Comparison of ENCODE assay signal across 19 mouse cellular contexts in genomic region chr8:12773914-12774313, GRCm38 (mm10). TPM values are rescaled to one million over a fixed set of nuclear protein-coding genes. Genes with fewer than 3 reads are reported as not detected.
DNase-seq lines count a peak whose midpoint lies in the region; ATAC-seq and TF ChIP-seq lines count a peak whose summit lies in the region.
"Had no signal": no experiment of that assay in that cellular context is flagged by ENCODE, and none has a peak within 500 bp of the region (broad histone marks: within the 10 kb centered on the region; RNA-seq: fewer than 3 reads in every experiment).

No protein-coding gene starts in this region.

- no peak overlapping the region for H3K4me3 ChIP-seq in heart, embryonic 11.5 days (ENCODE audit: low read depth, low read length)
- no peak overlapping the region for H3K4me3 ChIP-seq in hindbrain, embryonic 12.5 days
- no peak overlapping the region for H3K4me3 ChIP-seq in hindbrain, embryonic 13.5 days
- H3K4me3 ChIP-seq in stomach, embryonic 16.5 days (replicated peaks; ENCODE audit: low read length): no peak overlapping the region
- no peak overlapping the region for H3K4me3 ChIP-seq in stomach, postnatal 0 days (ENCODE audit: low read depth, low read length)
- no peak overlapping the region for H3K4me3 ChIP-seq in forebrain, embryonic 10.5 days
- H3K4me3 ChIP-seq: embryonic facial prominence, embryonic 12.5 days; erythroblast, embryonic 14.5 days; forebrain, embryonic 15.5 days; midbrain, embryonic 12.5 days had no signal

- no peak for TF ChIP-seq CTCF in stomach, postnatal 0 days (IDR thresholded peaks at IDR 0.05; ENCODE audit: low read depth)

- 55% methylated on average over 4 of the region's 4 CpGs for WGBS in heart, embryonic 11.5 days (ENCODE audit: insufficient replicate concordance)
- 84% methylated on average over 4 of the region's 4 CpGs for WGBS in hindbrain, embryonic 12.5 days
- 88% methylated on average over 4 of the region's 4 CpGs for WGBS in hindbrain, embryonic 13.5 days
- WGBS in stomach, embryonic 16.5 days: 57% methylated on average over 4 of the region's 4 CpGs
- 56% methylated on average over 4 of the region's 4 CpGs for WGBS in stomach, postnatal 0 days
- 86% methylated on average over 4 of the region's 4 CpGs for WGBS in forebrain, embryonic 10.5 days

- no peaks in the 10 kb centered on the region for H3K36me3 ChIP-seq in heart, embryonic 11.5 days (ENCODE audit: control insufficient read depth, insufficient read depth, low read length)
- no peaks in the 10 kb centered on the region for H3K36me3 ChIP-seq in hindbrain, embryonic 12.5 days
- H3K36me3 ChIP-seq in hindbrain, embryonic 13.5 days: no peaks in the 10 kb centered on the region
- no peaks in the 10 kb centered on the region for H3K36me3 ChIP-seq in stomach, embryonic 16.5 days (ENCODE audit: control insufficient read depth, insufficient read depth, low read length)
- H3K36me3 ChIP-seq in stomach, postnatal 0 days (ENCODE audit: control insufficient read depth, insufficient read depth, low read length): no peaks in the 10 kb centered on the region
- H3K36me3 ChIP-seq in forebrain, embryonic 10.5 days (replicated peaks): no peaks in the 10 kb centered on the region
- H3K36me3 ChIP-seq: embryonic facial prominence, embryonic 12.5 days; forebrain, embryonic 15.5 days; midbrain, embryonic 12.5 days had no signal

- TF ChIP-seq EP300 in stomach, postnatal 0 days (optimal IDR thresholded peaks at IDR 0.05): no peak

- no peak overlapping the region for H3K4me2 ChIP-seq in heart, embryonic 11.5 days
- H3K4me2 ChIP-seq in hindbrain, embryonic 12.5 days (replicated peaks): no peak overlapping the region
- no peak overlapping the region for H3K4me2 ChIP-seq in hindbrain, embryonic 13.5 days
- no peak overlapping the region for H3K4me2 ChIP-seq in stomach, embryonic 16.5 days (ENCODE audit: low read depth, low read length)
- no peak overlapping the region for H3K4me2 ChIP-seq in stomach, postnatal 0 days (replicated peaks; ENCODE audit: low read depth)
- H3K4me2 ChIP-seq: embryonic facial prominence, embryonic 12.5 days; forebrain, embryonic 15.5 days; hindbrain, embryonic 14.5 days; liver, embryonic 11.5 days; midbrain, embryonic 12.5 days had no signal

- H3K4me1 ChIP-seq in heart, embryonic 11.5 days (ENCODE audit: control insufficient read depth, insufficient read depth, low read length): peaks cover 68% of the 10 kb centered on the region
- H3K4me1 ChIP-seq in hindbrain, embryonic 12.5 days: peaks cover 2% of the 10 kb centered on the region
- H3K4me1 ChIP-seq in hindbrain, embryonic 13.5 days (replicated peaks): peaks cover 9% of the 10 kb centered on the region
- H3K4me1 ChIP-seq in stomach, embryonic 16.5 days (ENCODE audit: control insufficient read depth, insufficient read depth, low read length): peaks cover 15% of the 10 kb centered on the region
- 0 out of 2 replicates have a peak, but pooled peaks cover 2% of the 10 kb centered on the region for H3K4me1 ChIP-seq in stomach, postnatal 0 days (replicated peaks; ENCODE audit: control insufficient read depth, insufficient read depth)
- peaks cover 22% of the 10 kb centered on the region for H3K4me1 ChIP-seq in forebrain, embryonic 10.5 days
- H3K4me1 ChIP-seq: forebrain, embryonic 15.5 days had no signal

- no peaks in the 10 kb centered on the region for H3K9me3 ChIP-seq in heart, embryonic 11.5 days (replicated peaks; ENCODE audit: control insufficient read depth, low read length)
- no peaks in the 10 kb centered on the region for H3K9me3 ChIP-seq in hindbrain, embryonic 12.5 days (replicated peaks)
- H3K9me3 ChIP-seq in hindbrain, embryonic 13.5 days: no peaks in the 10 kb centered on the region
- H3K9me3 ChIP-seq in stomach, embryonic 16.5 days (replicated peaks; ENCODE audit: control insufficient read depth, low read length): no peaks in the 10 kb centered on the region
- no peaks in the 10 kb centered on the region for H3K9me3 ChIP-seq in stomach, postnatal 0 days (ENCODE audit: control insufficient read depth, low read length)
- no peaks in the 10 kb centered on the region for H3K9me3 ChIP-seq in forebrain, embryonic 10.5 days
- H3K9me3 ChIP-seq: embryonic facial prominence, embryonic 12.5 days; forebrain, embryonic 15.5 days; midbrain, embryonic 12.5 days had no signal

- peak overlapping the region; percentile 89 for H3K27ac ChIP-seq in heart, embryonic 11.5 days (ENCODE audit: low read depth, low read length)
- H3K27ac ChIP-seq in hindbrain, embryonic 12.5 days: no peak overlapping the region
- H3K27ac ChIP-seq in hindbrain, embryonic 13.5 days: no peak overlapping the region
- H3K27ac ChIP-seq in stomach, embryonic 16.5 days (ENCODE audit: low read length): no peak overlapping the region
- no peak overlapping the region for H3K27ac ChIP-seq in stomach, postnatal 0 days (replicated peaks)
- H3K27ac ChIP-seq in forebrain, embryonic 10.5 days: no peak overlapping the region
- H3K27ac ChIP-seq: embryonic facial prominence, embryonic 12.5 days; forebrain, embryonic 15.5 days; hindbrain, embryonic 14.5 days; midbrain, embryonic 12.5 days had no signal

- ATAC-seq in heart, embryonic 11.5 days (replicated peaks; ENCODE audit: insufficient number of reproducible peaks, low FRiP score, low TSS enrichment): no peak
- ATAC-seq in hindbrain, embryonic 12.5 days (ENCODE audit: low FRiP score): no peak
- ATAC-seq in hindbrain, embryonic 13.5 days (ENCODE audit: low FRiP score): no peak
- ATAC-seq in stomach, embryonic 16.5 days (ENCODE audit: insufficient read depth, low FRiP score): 0 out of 2 replicates have a peak, but pooled peaks have one; percentile 18
- no peak for ATAC-seq in stomach, postnatal 0 days (ENCODE audit: low FRiP score, low TSS enrichment)
- ATAC-seq: forebrain, embryonic 15.5 days had no signal

- no peak overlapping the region for H3K9ac ChIP-seq in heart, embryonic 11.5 days (ENCODE audit: low read depth, low read length)
- 0 out of 2 replicates have a peak overlapping the region, but pooled peaks have one; percentile 14 for H3K9ac ChIP-seq in hindbrain, embryonic 12.5 days
- no peak overlapping the region for H3K9ac ChIP-seq in hindbrain, embryonic 13.5 days
- H3K9ac ChIP-seq in stomach, embryonic 16.5 days (ENCODE audit: low read length): no peak overlapping the region
- H3K9ac ChIP-seq in stomach, postnatal 0 days (ENCODE audit: low read length): no peak overlapping the region
- H3K9ac ChIP-seq: embryonic facial prominence, embryonic 12.5 days; forebrain, embryonic 15.5 days; hindbrain, embryonic 14.5 days; midbrain, embryonic 12.5 days had no signal

- no peaks in the 10 kb centered on the region for H3K27me3 ChIP-seq in heart, embryonic 11.5 days (ENCODE audit: control insufficient read depth, insufficient read depth, low read length)
- H3K27me3 ChIP-seq in hindbrain, embryonic 12.5 days: no peaks in the 10 kb centered on the region
- H3K27me3 ChIP-seq in hindbrain, embryonic 13.5 days: no peaks in the 10 kb centered on the region
- H3K27me3 ChIP-seq in stomach, embryonic 16.5 days (ENCODE audit: control insufficient read depth, insufficient read depth, low read length): no peaks in the 10 kb centered on the region
- H3K27me3 ChIP-seq in stomach, postnatal 0 days (ENCODE audit: control insufficient read depth, insufficient read depth, low read length): no peaks in the 10 kb centered on the region
- no peaks in the 10 kb centered on the region for H3K27me3 ChIP-seq in forebrain, embryonic 10.5 days (ENCODE audit: poor library complexity, severe bottlenecking)
- H3K27me3 ChIP-seq: embryonic facial prominence, embryonic 12.5 days; forebrain, embryonic 15.5 days; midbrain, embryonic 12.5 days had no signal

- no peak for DNase-seq in heart, adult 11 months
- DNase-seq in stomach, postnatal 0 days (ENCODE audit: low spot score): no peak
- DNase-seq in yolk sac, embryonic 10.5 days (ENCODE audit: low spot score): peak; percentile 75
- DNase-seq in forebrain, embryonic 10.5 days (ENCODE audit: extremely low spot score, low spot score): no peak
- DNase-seq: adrenal gland, postnatal 25 days; cerebellum, adult 11 months; cerebellum, postnatal 10 days; gastrocnemius, postnatal 36 days; retina, postnatal 1 day had no signal

RNA-seq across cellular contexts. Expression of gene Atp11a, which starts 17.1 kb away (rescaled TPM):
- polyA plus RNA-seq in heart, embryonic 11.5 days (2014; fragmentation: Nextera tagmentation; extraction: Ambion mirVana): 15.6 and 16.4 TPM in 2 replicates
- 15.3 and 17.6 TPM in 2 replicates for polyA plus RNA-seq in hindbrain, embryonic 12.5 days (2016; fragmentation: Nextera tagmentation; extraction: Ambion mirVana)
- polyA plus RNA-seq in hindbrain, embryonic 13.5 days (2015; fragmentation: Nextera tagmentation; extraction: Ambion mirVana): 7.9 and 8.8 TPM in 2 replicates
- polyA plus RNA-seq in stomach, embryonic 16.5 days (2015; fragmentation: Nextera tagmentation; extraction: Ambion mirVana): 11.1 and 12.4 TPM in 2 replicates
- polyA plus RNA-seq in stomach, postnatal 0 days (2015; fragmentation: Nextera tagmentation; extraction: Ambion mirVana): 6.6 and 7.4 TPM in 2 replicates
- 9.2 and 9.6 TPM in 2 replicates for polyA plus RNA-seq in forebrain, embryonic 10.5 days (2016; fragmentation: Nextera tagmentation; extraction: Ambion mirVana)
